ENCODE assay signal across 15 mouse cellular contexts in genomic region chr12:28866121-28866520, GRCm38 (mm10).
DNase-seq lines count a peak whose midpoint lies in the region; ATAC-seq and TF ChIP-seq lines count a peak whose summit lies in the region.
"Had no signal": no experiment of that assay in that cellular context is flagged by ENCODE, and none has a peak within 500 bp of the region (broad histone marks: within the 10 kb centered on the region; RNA-seq: fewer than 3 reads in every experiment).

No protein-coding gene starts in this region.

- no peak overlapping the region for H3K4me2 ChIP-seq in neural tube, embryonic 11.5 days (ENCODE audit: low read depth)
- no peak overlapping the region for H3K4me2 ChIP-seq in hindbrain, embryonic 16.5 days (ENCODE audit: low read length)
- H3K4me2 ChIP-seq: lung, embryonic 14.5 days had no signal

- no peaks in the 10 kb centered on the region for H3K9me3 ChIP-seq in neural tube, embryonic 11.5 days (ENCODE audit: control insufficient read depth, low read length)
- H3K9me3 ChIP-seq in hindbrain, embryonic 16.5 days (ENCODE audit: control insufficient read depth, low read length): no peaks in the 10 kb centered on the region

- H3K4me3 ChIP-seq in neural tube, embryonic 11.5 days (ENCODE audit: low read depth, low read length): no peak overlapping the region
- H3K4me3 ChIP-seq in hindbrain, embryonic 16.5 days (ENCODE audit: low read length): no peak overlapping the region
- no peak overlapping the region for H3K4me3 ChIP-seq in lung, adult 2 months (replicated peaks; ENCODE audit: extremely low read depth, low read depth, low read length)

- ATAC-seq in neural tube, embryonic 11.5 days (ENCODE audit: insufficient read depth, low FRiP score, low TSS enrichment): no peak
- no peak for ATAC-seq in hindbrain, embryonic 16.5 days

- H3K27me3 ChIP-seq in neural tube, embryonic 11.5 days (ENCODE audit: control insufficient read depth, insufficient read depth, low read length): no peaks in the 10 kb centered on the region
- no peaks in the 10 kb centered on the region for H3K27me3 ChIP-seq in hindbrain, embryonic 16.5 days (replicated peaks; ENCODE audit: control insufficient read depth, insufficient read depth, low read length)

- H3K4me1 ChIP-seq in neural tube, embryonic 11.5 days (ENCODE audit: control insufficient read depth, insufficient read depth, low read length): no peaks in the 10 kb centered on the region; the same call in 1 of the 2 replicates
- H3K4me1 ChIP-seq in hindbrain, embryonic 16.5 days (ENCODE audit: control insufficient read depth, insufficient read depth, low read depth, low read length): peaks cover 24% of the 10 kb centered on the region
- H3K4me1 ChIP-seq in lung, adult 2 months (ENCODE audit: control insufficient read depth, insufficient read depth, low read length): no peaks in the 10 kb centered on the region

- peak; percentile 12 to 29 for DNase-seq in heart, postnatal 14 days
- DNase-seq in heart, postnatal 36 days: no peak
- DNase-seq in neural tube, embryonic 11.5 days (ENCODE audit: low spot score): no peak
- no peak for DNase-seq in neural tube, embryonic 10.5 days (ENCODE audit: extremely low spot score, low spot score)
- no peak for DNase-seq in embryo, embryonic 10 days (ENCODE audit: low spot score)
- no peak for DNase-seq in lung, adult 2 months
- DNase-seq: adrenal gland, postnatal 25 days; cerebellum, postnatal 25 days; heart, adult 11 months; kidney, adult 11 months; liver; lung, embryonic 14.5 days; right cerebral cortex, adult 18-20 months; thymus, postnatal 4 days had no signal

- H3K36me3 ChIP-seq in neural tube, embryonic 11.5 days (ENCODE audit: control insufficient read depth, insufficient read depth, low read length): no peaks in the 10 kb centered on the region
- 0 out of 2 replicates have a peak, but pooled peaks cover 2% of the 10 kb centered on the region for H3K36me3 ChIP-seq in hindbrain, embryonic 16.5 days (ENCODE audit: control insufficient read depth, insufficient read depth, low read length)

- peak overlapping the region; percentile 21; the same call in 1 of the 2 replicates for H3K27ac ChIP-seq in neural tube, embryonic 11.5 days (ENCODE audit: low read depth, low read length)
- peak overlapping the region; percentile 40; the same call in 1 of the 2 replicates for H3K27ac ChIP-seq in hindbrain, embryonic 16.5 days (ENCODE audit: low read depth, low read length)

- no peak overlapping the region for H3K9ac ChIP-seq in neural tube, embryonic 11.5 days (ENCODE audit: low read length)
- H3K9ac ChIP-seq in hindbrain, embryonic 16.5 days (ENCODE audit: low read depth, low read length): no peak overlapping the region
- H3K9ac ChIP-seq: lung, embryonic 14.5 days had no signal

- TF ChIP-seq POLR2A in lung, adult 2 months (IDR thresholded peaks at IDR 0.05; ENCODE audit: borderline replicate concordance, extremely low read depth, low read depth, low read length): no peak

- WGBS in neural tube, embryonic 11.5 days: 63% methylated on average over 1 of the region's 1 CpGs
- 63% methylated on average over 1 of the region's 1 CpGs for WGBS in hindbrain, embryonic 16.5 days
- WGBS in lung, adult 2 months: 67% methylated on average over 1 of the region's 1 CpGs

- TF ChIP-seq CTCF in lung, adult 2 months (IDR thresholded peaks at IDR 0.05; ENCODE audit: insufficient read depth, low read length): no peak

- intact Hi-C loops in heart, postnatal 14 days (cut with DNase I): no loop called here
- intact Hi-C loops in heart, postnatal 36 days (cut with DNase I): no loop called here

Comparison
In these comparisons a context has a peak if more than half of its experiments do, and no peak if none do; other contexts are left out.
1. DNase-seq: peak in heart, postnatal 14 days (2 of 2); none in heart, postnatal 36 days (0 of 2), neural tube, embryonic 11.5 days (single experiment), neural tube, embryonic 10.5 days (single experiment), embryo, embryonic 10 days (single experiment) and lung, adult 2 months (single experiment).